Comparison of ENCODE assay signal across 21 mouse cellular contexts in genomic region chr3:54403791-54404190, GRCm38 (mm10). TPM values are rescaled to one million over a fixed set of nuclear protein-coding genes. Genes with fewer than 3 reads are reported as not detected.
DNase-seq lines count a peak whose midpoint lies in the region; ATAC-seq lines count a peak whose summit lies in the region.
"Had no signal": no experiment of that assay in that cellular context is flagged by ENCODE, and none has a peak within 500 bp of the region (broad histone marks: within the 10 kb centered on the region; RNA-seq: fewer than 3 reads in every experiment).

No protein-coding gene starts in this region.

- H3K27ac ChIP-seq in embryonic facial prominence, embryonic 15.5 days (replicated peaks): peak overlapping the region; percentile 44
- H3K27ac ChIP-seq: forebrain, embryonic 13.5 days; forebrain, embryonic 15.5 days had no signal

- H3K4me1 ChIP-seq in embryonic facial prominence, embryonic 15.5 days: 0 out of 2 replicates have a peak, but pooled peaks cover 4% of the 10 kb centered on the region
- H3K4me1 ChIP-seq: forebrain, embryonic 13.5 days; forebrain, embryonic 15.5 days had no signal

- intact Hi-C loops in heart, postnatal 10 days (cut with DNase I): no loop called here

- H3K4me2 ChIP-seq in embryonic facial prominence, embryonic 15.5 days (replicated peaks): no peak overlapping the region
- H3K4me2 ChIP-seq: forebrain, embryonic 13.5 days; forebrain, embryonic 15.5 days had no signal

- H3K4me3 ChIP-seq in embryonic facial prominence, embryonic 15.5 days (replicated peaks): no peak overlapping the region
- H3K4me3 ChIP-seq: forebrain, embryonic 13.5 days; forebrain, embryonic 15.5 days had no signal

- no peak for ATAC-seq in embryonic facial prominence, embryonic 15.5 days (ENCODE audit: insufficient number of reproducible peaks, low FRiP score, low TSS enrichment, low read depth)
- ATAC-seq in megakaryocyte-erythroid progenitor cell, adult 5-6 weeks (replicated peaks; ENCODE audit: low FRiP score, low TSS enrichment, poor library complexity, severe bottlenecking): no peak
- ATAC-seq: activated CD4-positive, CD25-positive, alpha-beta regulatory T cell, adult 4 months; forebrain, embryonic 13.5 days; forebrain, embryonic 15.5 days; forebrain, postnatal 0 days; Patski had no signal

- 40% methylated on average over 3 of the region's 3 CpGs for WGBS in embryonic facial prominence, embryonic 15.5 days

- no peaks in the 10 kb centered on the region for H3K27me3 ChIP-seq in embryonic facial prominence, embryonic 15.5 days
- H3K27me3 ChIP-seq: forebrain, embryonic 13.5 days; forebrain, embryonic 15.5 days; Patski had no signal

- H3K36me3 ChIP-seq in embryonic facial prominence, embryonic 15.5 days: no peaks in the 10 kb centered on the region
- H3K36me3 ChIP-seq: forebrain, embryonic 15.5 days had no signal

- DNase-seq in layer of hippocampus, adult 9-10 months (ENCODE audit: low spot score): peak; percentile 1
- no peak for DNase-seq in layer of hippocampus, adult 8-10 months (ENCODE audit: low spot score in 2 of 2)
- DNase-seq in brain, adult 2 months (ENCODE audit: low read depth, low spot score): peak; percentile 20
- DNase-seq in heart, postnatal 10 days: no peak
- no peak for DNase-seq in cerebellum, adult 8-10 months
- DNase-seq: adrenal gland, adult 8-10 months; adrenal gland, postnatal 14 days; adrenal gland, postnatal 36 days; cerebellum, adult 11 months; cerebellum, adult 18-20 months; cerebellum, adult 9-10 months; cerebellum, postnatal 10 days; cerebellum, postnatal 25 days had no signal

- H3K9me3 ChIP-seq in embryonic facial prominence, embryonic 15.5 days (replicated peaks): no peaks in the 10 kb centered on the region
- H3K9me3 ChIP-seq: forebrain, embryonic 13.5 days; forebrain, embryonic 15.5 days had no signal

- H3K9ac ChIP-seq in embryonic facial prominence, embryonic 15.5 days: no peak overlapping the region
- H3K9ac ChIP-seq: forebrain, embryonic 13.5 days; forebrain, embryonic 15.5 days; forebrain, postnatal 0 days had no signal

RNA-seq across cellular contexts. Expression of gene Postn, which starts 42.9 kb away (rescaled TPM):
- total RNA-seq in layer of hippocampus, adult 8-10 months (2022): 1 to 10 TPM; 1.2 to 2.3 (median 1.4) TPM
- polyA plus RNA-seq in embryonic facial prominence, embryonic 15.5 days (2015; fragmentation: Nextera tagmentation; extraction: Ambion mirVana): 784 and 834 TPM in 2 replicates
- 100 to 1,000 TPM; 455 to 513 TPM for total RNA-seq in heart, postnatal 10 days (2021)
- total RNA-seq in megakaryocyte-erythroid progenitor cell, adult 5-6 weeks (2014; fragmentation: Nextera tagmentation): not detected in 2 replicates
- not detected in 2 replicates for total RNA-seq in megakaryocyte-erythroid progenitor cell, adult 5-6 weeks (2017)
- total RNA-seq: MEL had no signal

Comparison
In these comparisons a context has a peak if more than half of its experiments do, and no peak if none do; other contexts are left out.
1. DNase-seq: peak in layer of hippocampus, adult 9-10 months (single experiment) and brain, adult 2 months (single experiment); none in layer of hippocampus, adult 8-10 months (0 of 2), heart, postnatal 10 days (0 of 2) and cerebellum, adult 8-10 months (single experiment).
2. RNA of gene Postn, which starts 42.9 kb away (total RNA-seq): 455 to 513 TPM in heart, postnatal 10 days; 1.2 to 2.3 TPM in layer of hippocampus, adult 8-10 months and not detected in megakaryocyte-erythroid progenitor cell, adult 5-6 weeks; every median in the first group is over 100 times any median in the second.